Mouse (Mus musculus) thymus, postnatal 4 days (tissue): ENCODE data around the gene Cgnl1.

Source experiments
- DNase-seq: peaks from one replicate; pipeline ENCODE4 v3.0.0; 2021

The Cgnl1 gene

DNA sequence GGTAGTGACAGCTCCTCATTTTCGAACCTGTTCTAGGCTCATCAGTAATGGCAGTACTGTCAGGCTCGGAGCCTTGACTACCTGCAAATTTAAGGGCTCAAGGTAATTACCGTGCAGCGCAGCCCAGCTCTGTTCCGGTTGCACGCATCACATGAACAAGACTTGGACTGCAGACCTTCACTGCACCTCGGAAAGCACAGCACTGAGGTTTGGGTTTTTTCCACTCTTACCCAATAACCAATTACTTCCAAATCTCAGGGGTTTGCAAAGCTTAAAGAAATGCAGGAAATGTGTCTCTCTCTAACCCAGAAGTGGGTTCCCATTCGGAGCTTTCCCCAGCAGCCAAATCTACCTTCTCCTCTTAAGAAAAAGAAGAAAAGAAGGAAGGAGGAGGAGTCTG is 5.1 kb downstream of the Cgnl1 start:
- DNase-seq = no peak

DNA sequence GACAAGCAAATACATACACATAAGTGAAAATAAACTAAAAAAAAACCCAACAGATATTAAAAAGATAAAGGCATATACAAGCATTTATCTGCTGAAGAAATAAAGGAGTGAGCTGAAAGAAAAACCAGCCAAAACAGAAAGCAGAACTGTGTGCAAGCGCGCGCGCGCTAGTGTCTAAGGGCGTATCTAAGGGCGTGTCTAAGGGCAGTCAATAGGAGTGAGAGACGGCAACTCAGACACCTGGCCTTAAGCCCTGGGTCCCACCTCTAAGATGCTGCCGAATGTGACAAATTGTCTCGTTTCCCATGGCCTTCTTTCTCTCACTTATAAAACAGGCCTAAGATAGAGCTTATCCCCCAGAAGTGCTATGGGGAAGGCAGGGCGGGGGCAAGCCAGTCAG is 6.9 kb downstream of the Cgnl1 start:
- peak; percentile 13 for DNase-seq

DNA sequence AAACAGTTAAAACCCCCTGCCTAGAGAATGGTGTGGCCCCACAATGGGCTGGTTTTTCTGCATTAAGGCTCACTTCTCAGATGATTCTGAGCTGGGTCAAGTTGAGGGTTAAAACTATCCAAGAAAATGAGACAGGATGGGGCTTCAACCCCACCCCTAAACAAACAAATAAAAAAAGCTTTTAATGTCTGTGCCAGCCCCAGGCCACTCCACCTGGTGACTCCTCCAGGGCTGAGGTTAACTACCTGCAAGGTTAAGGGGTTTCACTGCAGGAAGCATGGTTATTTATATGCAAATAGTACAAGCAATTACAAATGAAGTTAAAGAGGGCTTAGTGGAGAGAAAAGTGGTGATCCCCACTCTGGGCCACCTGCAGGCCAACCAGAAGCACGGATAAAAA is 8.1 kb downstream of the Cgnl1 start:
- no peak for DNase-seq

DNA sequence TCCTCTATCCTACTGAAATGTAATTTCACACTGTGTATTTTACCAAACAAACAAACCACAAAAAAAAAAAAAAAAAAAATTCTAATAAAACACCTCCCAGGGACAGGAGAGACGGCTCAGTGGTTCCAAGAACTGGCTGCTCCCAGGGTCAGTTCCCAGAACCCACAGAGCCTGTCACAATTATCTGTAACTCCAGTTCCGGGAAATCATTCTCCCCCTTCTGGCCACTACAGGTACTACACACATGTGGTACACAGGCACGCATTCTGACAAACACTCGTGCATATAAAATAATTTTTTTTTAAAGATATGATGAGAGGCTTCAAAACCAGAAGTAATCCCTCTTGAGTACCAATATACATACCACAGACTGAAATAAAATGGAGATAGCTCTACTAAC is 9.7 kb downstream of the Cgnl1 start:
- no peak for DNase-seq

DNA sequence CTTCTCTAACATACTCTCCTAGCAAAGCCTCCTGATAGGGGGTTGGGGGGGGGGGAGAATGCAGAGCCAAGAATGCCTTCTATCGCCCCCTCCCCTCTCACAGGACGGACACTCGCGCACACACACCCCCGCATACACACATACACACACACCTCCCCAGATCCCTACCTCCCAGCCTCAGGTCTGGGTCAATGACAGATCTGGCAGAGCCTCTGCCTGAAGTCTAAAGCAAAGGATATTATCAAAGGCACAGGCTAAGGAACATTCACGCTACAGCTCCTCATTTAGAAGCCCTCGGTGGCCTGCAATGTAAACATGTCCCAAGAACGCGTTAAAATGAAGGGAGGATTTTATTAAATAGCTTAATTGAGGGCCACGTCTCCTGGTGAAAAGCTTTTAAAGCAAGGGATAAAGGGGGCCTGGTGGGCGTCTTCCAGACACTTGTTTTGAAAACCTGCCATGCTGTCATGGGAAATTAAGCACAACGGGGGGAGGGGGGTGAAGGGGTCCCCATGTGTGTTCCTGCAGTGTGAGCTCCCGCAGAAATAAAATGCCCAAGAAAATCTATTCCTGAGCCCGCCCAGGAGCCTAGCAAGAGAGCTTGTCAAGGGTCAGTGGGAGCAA is 10.8 kb downstream of the Cgnl1 start:
- DNase-seq = no peak

DNA sequence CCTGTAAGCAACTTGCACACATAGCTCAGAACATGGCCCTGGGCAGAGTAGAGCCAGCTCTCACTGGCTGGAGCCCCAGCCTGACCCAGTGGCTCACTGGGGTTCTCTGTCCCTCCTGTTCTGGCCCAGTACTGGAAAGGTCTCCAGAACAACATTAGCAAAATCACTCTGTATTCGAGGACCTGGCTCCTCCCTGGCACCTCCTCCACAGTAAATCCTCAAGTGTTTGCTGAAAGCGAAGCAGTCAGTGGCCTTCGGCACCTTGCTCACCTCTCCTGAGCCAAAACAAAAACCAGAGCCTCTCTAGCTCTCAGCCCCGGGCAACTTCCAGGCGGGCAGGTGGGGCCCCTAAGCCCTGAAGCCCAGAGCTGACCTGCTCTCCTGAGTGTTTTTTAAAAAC is 11.5 kb downstream of the Cgnl1 start:
- no peak for DNase-seq

DNA sequence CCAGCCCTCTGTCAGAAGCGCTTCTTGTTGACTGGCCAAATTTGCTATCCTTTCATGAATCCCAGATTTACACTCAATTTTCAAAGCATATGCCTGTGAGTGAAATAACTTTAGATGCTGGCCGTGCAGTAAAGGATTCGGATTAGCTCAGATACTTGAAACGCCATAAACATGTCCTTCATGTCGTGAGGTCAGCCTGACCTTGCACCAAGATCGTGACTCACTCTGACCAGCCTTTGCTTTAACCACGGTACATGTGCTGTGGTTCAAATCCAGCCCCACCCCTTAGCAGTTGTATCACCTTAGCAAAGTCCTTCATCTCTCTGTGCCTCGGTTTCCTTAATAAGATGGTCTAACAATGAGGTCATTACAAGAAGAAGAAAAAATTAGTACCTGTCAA is 14.0 kb downstream of the Cgnl1 start:
- no peak for DNase-seq

DNA sequence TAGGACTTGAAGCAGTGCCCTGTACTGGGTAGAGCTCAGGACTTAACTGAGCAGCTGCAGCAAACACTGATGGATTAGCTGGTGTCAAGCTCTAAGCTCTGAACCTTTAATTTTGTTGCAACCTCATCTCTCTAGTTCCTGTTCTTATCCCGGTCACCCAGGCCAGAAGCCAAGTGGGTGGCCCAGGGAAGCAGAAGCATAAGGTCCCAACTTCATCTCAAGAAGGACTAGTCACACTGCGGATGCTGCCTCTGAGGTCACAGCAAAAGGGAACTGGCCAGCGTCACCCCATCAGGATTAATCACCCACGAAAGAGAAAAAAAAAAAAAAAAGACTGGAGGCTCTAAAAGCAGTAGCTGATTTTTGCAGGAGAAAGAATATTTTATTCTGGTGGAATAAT is 14.5 kb downstream of the Cgnl1 start:
- no peak for DNase-seq

DNA sequence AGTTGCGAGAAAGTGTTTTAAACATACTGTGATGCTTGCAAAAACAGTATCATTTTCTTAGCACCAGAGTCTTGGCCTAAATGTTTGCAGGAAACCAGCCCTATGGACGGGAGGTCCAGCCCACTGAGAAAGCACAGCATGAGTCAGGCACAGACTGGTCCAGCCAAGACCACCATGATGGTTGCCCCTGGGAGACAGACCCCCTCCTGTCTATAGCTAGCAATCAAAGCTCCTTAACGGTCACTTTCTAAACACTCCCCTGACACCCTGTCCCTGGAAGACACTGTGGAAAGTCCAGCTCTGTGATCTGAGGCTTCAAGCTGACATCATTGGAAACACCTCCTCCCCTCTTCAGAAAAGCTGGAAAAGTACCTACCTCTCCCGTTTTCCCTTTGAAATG is 17.4 kb downstream of the Cgnl1 start:
- no peak for DNase-seq

DNA sequence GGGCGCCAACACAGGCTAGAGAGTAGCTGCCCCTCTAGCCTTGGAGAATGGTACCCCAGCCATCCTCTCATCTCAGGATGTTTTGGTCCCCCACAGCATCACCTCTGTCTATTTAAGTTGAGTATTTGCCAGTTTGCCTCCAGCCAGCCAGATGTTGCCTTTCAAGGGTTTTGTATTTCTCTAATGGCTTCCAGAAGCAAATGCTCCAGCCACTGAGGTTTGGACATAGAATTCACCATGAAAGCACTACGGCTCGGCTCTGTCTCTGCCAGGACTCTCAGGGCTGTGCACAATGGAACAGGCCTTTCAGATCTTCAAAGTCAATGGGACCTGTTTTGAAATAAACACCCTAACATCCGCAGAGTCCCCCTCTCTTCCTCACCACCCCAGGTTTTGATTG is 17.9 kb downstream of the Cgnl1 start:
- no peak for DNase-seq

DNA sequence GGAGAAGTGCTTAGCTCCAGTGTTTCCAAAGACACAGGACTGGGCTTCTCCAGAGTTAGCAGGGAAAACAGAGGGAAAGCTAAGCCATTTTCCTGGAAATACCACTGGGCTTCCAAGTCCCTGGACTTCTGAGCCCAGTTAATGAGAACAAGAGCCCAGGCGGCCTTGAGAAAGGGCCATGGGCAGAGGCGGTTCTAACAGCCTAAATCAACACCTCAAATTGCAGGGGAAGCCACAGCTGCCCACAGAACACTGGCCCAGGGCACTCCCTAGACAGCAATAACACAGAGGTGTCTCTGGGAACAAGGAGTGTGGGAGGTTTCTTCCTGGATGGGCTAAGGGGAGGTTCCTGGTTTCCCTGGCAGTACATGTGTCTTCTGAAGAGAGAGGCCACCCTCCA is 18.3 kb downstream of the Cgnl1 start:
- DNase-seq = no peak

DNA sequence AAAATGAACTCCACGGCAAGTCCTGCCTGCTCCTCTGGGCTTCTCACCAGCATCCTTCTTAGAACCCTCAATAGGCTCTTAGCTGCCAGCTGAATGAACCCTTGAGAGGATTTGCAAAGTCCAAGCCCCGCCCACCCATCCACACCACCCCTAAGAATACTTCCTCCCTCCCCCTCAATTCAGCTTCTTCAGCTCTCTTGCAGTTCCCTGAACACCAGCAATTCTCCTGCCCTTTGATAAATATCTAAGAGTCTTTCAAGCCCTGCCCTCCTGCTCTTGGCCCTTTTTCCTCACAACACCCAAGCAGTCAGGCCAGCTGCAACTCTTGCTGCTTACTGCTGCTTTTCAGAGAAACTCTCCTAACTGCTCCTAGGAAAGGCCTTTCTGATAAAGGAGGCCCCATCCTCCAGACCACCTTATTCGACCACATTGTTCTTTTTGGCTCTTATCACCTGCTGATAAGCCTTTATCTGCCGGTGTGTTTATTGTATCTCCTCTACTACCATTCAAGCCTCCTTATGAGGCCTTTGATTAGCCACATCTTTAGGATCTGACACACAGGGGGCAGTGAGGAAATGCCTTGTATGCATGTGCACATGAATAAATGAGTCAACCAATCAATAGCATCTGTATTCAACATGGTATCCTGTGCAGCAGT is 21.3 kb downstream of the Cgnl1 start:
- peak; percentile 19 for DNase-seq

DNA sequence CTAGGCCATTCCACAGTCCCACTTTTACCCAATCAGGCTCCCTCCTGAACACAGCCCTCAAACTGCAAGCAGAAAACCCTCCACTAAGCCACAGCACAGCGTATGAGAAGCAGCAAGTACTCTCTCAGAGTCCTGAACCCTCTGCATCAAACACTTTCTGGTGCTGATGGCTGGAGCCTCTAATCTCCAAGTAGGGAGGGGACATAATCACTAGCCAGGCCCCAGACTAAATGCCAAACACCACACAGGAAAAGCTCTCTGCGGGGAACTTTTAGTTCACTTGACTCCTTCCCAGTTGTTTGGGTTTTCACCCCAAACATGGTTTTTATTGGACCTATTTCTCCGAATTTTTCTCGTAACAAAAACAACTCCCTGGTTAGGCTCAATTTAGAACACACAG is 25.0 kb downstream of the Cgnl1 start:
- DNase-seq = no peak

DNA sequence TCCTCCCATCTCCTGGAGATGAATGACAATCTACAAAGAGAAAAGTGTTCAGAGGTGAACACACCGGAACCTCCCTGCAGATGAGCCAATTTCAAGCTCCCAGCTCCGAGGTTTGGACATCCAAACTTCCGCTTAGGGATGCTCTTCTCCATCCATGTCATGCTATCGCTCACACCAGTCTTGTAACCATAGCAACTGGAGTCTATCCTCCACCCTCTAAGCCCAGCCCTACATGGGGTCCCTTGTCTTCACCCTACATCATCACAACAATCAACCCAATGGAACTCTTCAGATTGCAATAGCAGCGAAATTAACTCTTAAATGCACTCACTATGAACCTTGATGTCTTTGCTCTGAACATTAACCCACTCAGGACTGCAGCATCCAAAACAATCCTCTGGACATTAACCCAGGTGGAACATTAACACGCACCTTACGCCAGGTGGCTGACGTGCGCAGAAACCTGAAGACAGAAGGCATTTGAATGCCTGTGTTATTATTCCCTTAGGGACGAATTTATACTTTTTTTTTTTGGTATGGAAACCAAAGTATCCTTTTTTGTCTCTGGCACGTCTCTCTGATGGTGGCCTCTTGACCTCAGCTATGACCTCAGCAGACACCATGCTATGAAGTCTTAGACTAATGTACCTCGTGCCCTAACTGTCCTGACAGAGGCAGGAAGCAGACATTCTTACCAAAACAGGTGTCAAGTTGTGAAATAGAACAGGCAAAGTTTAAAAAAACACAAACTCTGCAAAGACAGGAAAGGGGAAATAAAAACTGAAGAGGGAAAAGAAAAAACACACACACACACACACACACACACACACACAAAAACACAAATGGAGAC is 33.1 kb downstream of the Cgnl1 start:
- DNase-seq = no peak

DNA sequence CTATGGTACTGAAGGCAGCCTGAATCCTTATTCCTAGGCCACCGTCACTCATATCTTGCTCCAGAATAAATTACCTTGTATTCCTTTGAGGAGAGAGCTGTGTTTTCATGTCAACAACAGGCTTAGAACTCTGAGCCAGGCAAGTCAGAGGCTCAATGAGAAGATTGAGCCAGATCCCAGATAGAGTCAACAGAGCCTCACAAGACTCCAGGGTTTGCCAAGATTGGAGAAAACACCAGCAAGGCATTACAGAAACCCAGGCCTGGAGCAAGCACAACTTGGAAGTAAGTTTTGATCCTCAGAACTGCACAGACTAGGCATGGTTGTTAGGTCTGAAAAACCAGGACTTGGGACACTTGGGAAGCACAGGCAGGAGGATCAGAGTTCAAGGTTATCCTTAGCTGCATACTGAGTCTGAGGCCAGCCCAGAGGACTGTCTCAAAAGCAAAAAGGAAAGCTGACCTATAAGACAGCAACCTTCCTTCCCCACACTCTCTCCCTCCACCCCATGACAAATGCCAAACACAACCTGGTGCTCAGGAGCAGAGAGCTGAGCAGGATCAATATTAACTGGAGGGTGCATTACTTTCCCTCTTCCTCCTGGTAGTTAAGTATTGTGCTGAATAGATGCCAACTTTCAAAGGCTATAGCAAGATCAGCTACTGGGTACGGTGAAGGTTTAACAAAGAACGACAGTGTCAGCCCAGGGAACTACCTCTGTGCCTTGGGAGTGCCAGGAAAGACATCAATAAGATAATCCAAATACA is 34.0 kb downstream of the Cgnl1 start:
- DNase-seq = no peak

DNA sequence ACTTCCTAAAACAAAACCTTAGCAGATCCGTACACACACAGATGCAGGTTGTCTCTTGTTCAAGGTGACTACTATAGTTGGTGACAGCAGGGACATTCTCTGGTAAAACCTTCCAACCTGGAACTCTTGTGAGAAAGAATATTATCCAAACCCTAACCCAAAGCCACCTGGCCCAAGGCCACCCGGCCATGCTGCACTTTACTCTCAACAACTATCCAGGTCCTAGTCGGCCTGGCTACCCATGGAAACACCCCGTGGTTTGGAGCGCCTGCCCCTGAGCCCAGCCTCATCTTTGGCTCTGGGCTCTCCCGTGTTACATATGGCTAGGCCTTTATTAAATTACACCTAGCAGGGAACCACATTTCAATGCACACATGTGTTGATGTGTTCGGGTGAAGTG is 35.5 kb downstream of the Cgnl1 start:
- DNase-seq = no peak

DNA sequence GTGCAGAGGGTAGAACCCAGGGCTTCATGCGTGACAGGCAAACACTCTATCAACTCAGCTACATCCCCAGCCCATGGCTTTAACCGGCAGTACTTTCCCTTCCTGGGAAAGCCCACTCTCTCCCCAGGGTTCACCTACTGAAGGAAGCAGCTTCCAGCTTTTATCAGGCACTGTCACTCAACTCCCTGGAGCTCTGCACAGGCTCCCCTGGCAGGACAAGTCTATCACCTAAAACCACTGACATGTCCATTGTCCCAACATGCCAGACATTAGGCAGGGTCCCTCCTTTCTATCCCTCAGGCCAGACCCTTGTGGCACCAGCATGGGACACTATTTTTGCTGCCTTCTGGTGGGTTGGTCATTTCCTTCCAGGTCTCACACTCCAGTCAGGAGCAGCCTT is 37.8 kb downstream of the Cgnl1 start:
- no peak for DNase-seq

DNA sequence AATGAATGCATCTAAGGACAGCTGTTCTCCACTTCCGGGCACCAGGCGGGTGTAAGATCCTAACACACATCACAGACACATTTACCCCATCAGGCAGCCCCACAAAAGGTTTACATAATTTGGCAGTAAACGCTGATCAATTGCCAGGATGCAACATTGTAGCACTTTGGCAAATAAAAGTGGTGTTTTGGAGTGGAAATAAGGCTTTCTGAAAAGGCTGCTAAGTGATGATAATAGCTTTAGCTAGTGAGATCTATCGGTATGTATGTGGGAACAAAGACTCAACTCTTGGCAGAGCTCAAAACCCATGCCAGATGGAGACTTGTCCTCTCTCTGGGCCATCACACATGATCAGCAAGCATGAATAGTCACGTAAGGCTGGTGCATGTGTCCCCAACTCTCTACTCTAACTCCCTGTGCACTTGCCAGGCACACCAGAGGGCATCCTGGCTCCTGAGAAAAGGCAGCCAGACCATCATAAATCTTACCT is 42.5 kb downstream of the Cgnl1 start:
- DNase-seq = no peak

DNA sequence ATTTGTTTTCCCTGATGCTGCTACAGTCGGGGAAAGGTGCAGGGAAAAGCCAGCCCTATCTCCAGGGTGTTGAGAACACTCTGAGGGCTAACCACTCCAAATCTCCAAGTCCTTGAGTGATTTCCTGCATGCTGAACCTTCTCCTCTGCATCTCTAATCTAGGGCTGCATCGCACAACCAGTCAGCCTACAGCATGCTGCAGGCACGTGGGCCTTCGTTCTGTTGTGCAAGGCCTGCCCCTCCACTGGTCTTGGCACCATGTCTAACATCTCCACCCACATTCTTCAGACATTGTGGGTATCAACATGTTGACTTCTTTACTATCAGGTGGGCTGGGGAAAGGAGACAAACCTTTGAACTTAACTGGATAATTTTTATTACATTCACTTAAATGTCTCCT is 44.2 kb downstream of the Cgnl1 start:
- no peak for DNase-seq

DNA sequence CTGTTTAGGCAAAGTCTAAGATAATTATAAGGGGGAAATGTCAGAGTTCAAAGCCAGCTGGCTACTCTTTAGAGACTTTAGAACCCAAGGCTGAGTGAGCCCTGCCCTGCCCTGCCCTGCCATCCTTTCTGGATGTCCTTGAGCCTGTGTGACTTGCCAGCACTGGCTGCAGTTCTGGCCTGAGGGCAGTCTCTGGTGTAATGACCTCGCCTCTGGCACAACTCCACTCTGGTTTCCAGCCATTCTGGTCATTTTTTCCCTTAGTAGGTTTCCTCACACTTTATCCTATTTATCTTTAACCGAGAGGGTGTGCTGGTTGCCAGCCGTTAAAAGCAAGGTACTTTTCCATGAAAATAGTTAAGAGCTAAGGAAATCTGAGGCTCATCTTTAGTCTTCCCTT is 45.3 kb downstream of the Cgnl1 start:
- DNase-seq = no peak

DNA sequence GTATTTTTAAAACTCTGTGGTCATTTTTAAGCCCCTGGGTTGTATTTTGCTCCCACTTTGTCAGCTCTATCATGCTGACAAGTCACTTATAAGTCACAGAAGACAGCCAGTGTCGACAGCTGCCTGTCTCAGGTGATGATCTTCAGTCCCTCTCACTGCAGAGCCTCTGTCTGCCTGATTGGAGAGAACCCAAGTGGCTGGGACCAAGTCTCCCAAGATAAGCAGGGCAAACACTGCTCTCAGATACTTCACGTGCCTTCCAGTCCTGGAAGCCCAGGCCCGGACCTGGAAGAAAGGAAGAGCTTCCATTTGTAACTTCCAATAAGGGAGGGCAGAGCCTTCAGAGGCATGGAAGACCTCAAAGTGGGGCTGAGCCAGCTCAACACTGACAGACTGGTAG is 49.0 kb downstream of the Cgnl1 start:
- DNase-seq = no peak

DNA sequence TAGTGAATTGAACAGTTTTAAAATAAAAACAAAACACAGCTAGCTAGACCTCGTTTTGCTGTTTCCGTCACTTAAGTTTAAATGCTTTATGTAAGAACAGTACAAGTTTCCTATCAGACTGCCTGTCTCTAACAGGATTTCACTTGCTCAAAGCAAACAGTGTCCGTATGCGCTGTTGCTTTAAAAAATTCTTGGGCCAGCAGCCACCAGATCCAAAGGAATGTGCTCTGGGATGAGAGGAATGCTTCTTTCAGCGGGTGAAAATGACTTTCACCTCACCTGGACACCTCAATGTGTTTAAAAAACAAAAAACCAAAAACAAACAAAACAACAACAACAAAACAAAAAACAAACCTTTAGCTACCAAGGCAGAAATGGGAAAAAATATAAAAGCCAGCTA is 54.4 kb downstream of the Cgnl1 start:
- DNase-seq = no peak

DNA sequence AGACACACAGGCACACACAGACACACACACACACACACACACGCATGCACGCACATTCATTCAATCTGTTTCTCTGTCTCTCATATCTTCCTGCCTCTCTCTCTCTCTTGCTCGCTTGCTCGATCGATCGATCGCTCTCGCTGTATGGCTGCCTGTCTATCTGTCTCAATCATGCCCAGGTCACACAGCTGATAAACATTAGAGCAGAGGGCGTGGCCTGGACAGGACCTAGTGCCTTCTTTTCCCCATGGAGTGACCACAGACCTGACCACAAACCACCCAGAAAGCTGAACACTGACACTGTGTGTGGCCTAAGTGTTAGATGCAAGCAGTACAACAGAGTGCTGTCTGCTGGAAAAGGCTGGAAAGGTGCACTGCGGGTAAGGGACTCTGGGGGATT is 60.6 kb downstream of the Cgnl1 start:
- DNase-seq = no peak
